Mouse (Mus musculus): ENCODE measurements around the gene Hist1h2ae.

- TF ChIP-seq EP300 (IDR thresholded peaks at IDR 0.05; ENCODE audit: low read depth) (no peak), CTCF (IDR thresholded peaks at IDR 0.05; ENCODE audit: low read depth) (peak; percentile 42)
Observed at GRCm38 (mm10) chr13:23609844-23610243, 38.8 kb upstream of the Hist1h2ae start.

Measured in liver, embryonic 14.5 days (tissue).